Mouse (Mus musculus) layer of hippocampus, adult 2 months (tissue): ENCODE results near the gene Nfkbiz. TPM values are rescaled to one million over a fixed set of nuclear protein-coding genes. Genes with fewer than 3 reads are reported as not detected.

Source experiments
- DNase-seq, 2 experiments: peaks; one replicate each; pipeline ENCODE4 v3.0.0; 2022; ENCODE audit warnings: low spot score in 2 of 2
- H3K27ac ChIP-seq: fragments of 200-600 bp; 2 replicates; pipeline ENCODE4 v1.8.1; 2022
- H3K4me3 ChIP-seq: fragments of 200-600 bp; 2 replicates; pipeline ENCODE4 v1.8.1; 2022; ENCODE audit warnings: mild to moderate bottlenecking
- CTCF ChIP-seq: fragments of 200-600 bp; conservative IDR thresholded peaks from 2 replicates; pipeline ENCODE4 v1.8.1; 2022; ENCODE audit warnings: antibody characterized with exemption, mild to moderate bottlenecking, moderate library complexity
- total RNA-seq, 2 experiments: library from RNA; stranded (reverse); gene quantifications; 2 replicates each; pipeline ENCODE4 v1.2.3; 2021

The Nfkbiz gene
- total RNA-seq, 2 experiments from 2014 or later = 5.9 to 8.5 TPM

GRCm38 (mm10) chr16:55822741-55823397 is 15.8 kb downstream of the Nfkbiz start:
- no peak for TF ChIP-seq CTCF
- Histone ChIP-seq H3K27ac (peak overlapping the region; percentile 96), H3K4me3 (peak overlapping the region; percentile 81)
- DNase-seq = no peak

GRCm38 (mm10) chr16:55821997-55822740 is 16.5 kb downstream of the Nfkbiz start:
- DNase-seq = peak; percentile 77 to 83
- Histone ChIP-seq H3K4me3 (peak overlapping the region; percentile 81), H3K27ac (peak overlapping the region; percentile 96)
- no peak for TF ChIP-seq CTCF

GRCm38 (mm10) chr16:55821571-55821981 is 17.1 kb downstream of the Nfkbiz start:
- DNase-seq = no peak
- TF ChIP-seq CTCF = no peak
- Histone ChIP-seq H3K27ac (peak overlapping the region; percentile 96), H3K4me3 (peak overlapping the region; percentile 81)

GRCm38 (mm10) chr16:55820916-55821570 is 17.7 kb downstream of the Nfkbiz start:
- H3K27ac ChIP-seq = peak overlapping the region; percentile 96
- no peak for DNase-seq
- TF ChIP-seq CTCF = no peak
- peak overlapping the region; percentile 81 for H3K4me3 ChIP-seq

GRCm38 (mm10) chr16:55820161-55820915 is 18.4 kb downstream of the Nfkbiz start:
- no peak for DNase-seq
- H3K4me3 ChIP-seq = peak overlapping the region; percentile 81
- H3K27ac ChIP-seq = peak overlapping the region; percentile 96
- no peak for TF ChIP-seq CTCF

- DNase-seq = peak in 1 of 2 experiments; percentile 19
- Histone ChIP-seq H3K4me3 (peak overlapping the region; percentile 81), H3K27ac (peak overlapping the region; percentile 33; the same call in 1 of the 2 replicates)
- TF ChIP-seq CTCF = no peak
Observed at GRCm38 (mm10) chr16:55819186-55819861, 19.4 kb downstream of the Nfkbiz start.

GRCm38 (mm10) chr16:55817717-55818515 is 20.8 kb downstream of the Nfkbiz start:
- no peak for DNase-seq
- no peak for TF ChIP-seq CTCF
- peak overlapping the region; percentile 33; the same call in 1 of the 2 replicates for H3K27ac ChIP-seq
- no peak overlapping the region; the same call in 1 of the 2 replicates for H3K4me3 ChIP-seq

- no peak overlapping the region for H3K27ac ChIP-seq
- no peak for TF ChIP-seq CTCF
- H3K4me3 ChIP-seq = no peak overlapping the region
- no peak for DNase-seq
Observed at GRCm38 (mm10) chr16:55816202-55816941, 22.3 kb downstream of the Nfkbiz start.

- no peak for TF ChIP-seq CTCF
- Histone ChIP-seq H3K27ac (no peak overlapping the region), H3K4me3 (no peak overlapping the region)
- no peak for DNase-seq
Observed at GRCm38 (mm10) chr16:55815466-55815865, 23.2 kb downstream of the Nfkbiz start.

GRCm38 (mm10) chr16:55814686-55815085 is 24.0 kb downstream of the Nfkbiz start:
- Histone ChIP-seq H3K27ac (no peak overlapping the region), H3K4me3 (no peak overlapping the region)
- no peak for TF ChIP-seq CTCF
- DNase-seq = no peak

- DNase-seq = no peak
- H3K4me3 ChIP-seq = no peak overlapping the region
- no peak overlapping the region for H3K27ac ChIP-seq
- no peak for TF ChIP-seq CTCF
Observed at GRCm38 (mm10) chr16:55813916-55814315, 24.8 kb downstream of the Nfkbiz start.
